Mouse (Mus musculus): ENCODE results near the gene Zfp27. TPM values are rescaled to one million over a fixed set of nuclear protein-coding genes. Genes with fewer than 3 reads are reported as not detected.
"Not testable (repeated sequence)": the region's sequence is repeated elsewhere in the genome, so short reads cannot be mapped to it uniquely, and the experiment has no call there.

Gene Zfp27
- polyA plus RNA-seq, 1 experiment from 2014 or later = 12.8 TPM

GRCm38 (mm10) chr7:29880916-29881315, 25.5 kb downstream of the Zfp27 start:
- Histone ChIP-seq H3K9me3 (peaks cover 35% of the 10 kb centered on the region), H3K4me3 (replicated peaks) (no peak overlapping the region), H3K4me2 (no peak overlapping the region), H3K4me1 (replicated peaks) (no peaks in the 10 kb centered on the region), H3K9ac (replicated peaks) (no peak overlapping the region), H3K27ac (no peak overlapping the region), H3K36me3 (peaks cover 25% of the 10 kb centered on the region), H3K27me3 (no peaks in the 10 kb centered on the region)
- 90% methylated on average over 7 of the region's 7 CpGs for WGBS
- ATAC-seq (ENCODE audit: insufficient number of reproducible peaks, insufficient read depth, low FRiP score, low TSS enrichment, low read depth) = no peak

- H3K9me3 ChIP-seq = peaks cover 34% of the 10 kb centered on the region
- no peak overlapping the region for H3K4me2 ChIP-seq
- no peak overlapping the region for H3K9ac ChIP-seq (replicated peaks)
- no peak for ATAC-seq (ENCODE audit: insufficient number of reproducible peaks, insufficient read depth, low FRiP score, low TSS enrichment, low read depth)
- peaks cover 34% of the 10 kb centered on the region for H3K36me3 ChIP-seq
- no peak overlapping the region for H3K4me3 ChIP-seq (replicated peaks)
- H3K27me3 ChIP-seq = no peaks in the 10 kb centered on the region
- 34% methylated on average over 7 of the region's 7 CpGs for WGBS
- H3K4me1 ChIP-seq (replicated peaks) = no peaks in the 10 kb centered on the region
- no peak overlapping the region for H3K27ac ChIP-seq
These were observed 26.3 kb downstream of the Zfp27 start for GRCm38 (mm10) chr7:29880056-29880455.

GRCm38 (mm10) chr7:29877561-29877960, 28.8 kb downstream of the Zfp27 start:
- H3K4me1 ChIP-seq (replicated peaks); H3K27me3 ChIP-seq; ATAC-seq (ENCODE audit: insufficient number of reproducible peaks, insufficient read depth, low FRiP score, low TSS enrichment, low read depth); H3K9ac ChIP-seq (replicated peaks); H3K27ac ChIP-seq; H3K4me3 ChIP-seq (replicated peaks); H3K4me2 ChIP-seq: not testable (repeated sequence)
- 92% methylated on average over 9 of the region's 9 CpGs for whole genome bisulfite sequencing
- H3K36me3 ChIP-seq = peaks cover 45% of the 10 kb centered on the region
- H3K9me3 ChIP-seq = peaks cover 28% of the 10 kb centered on the region

- 94% methylated on average over 10 of the region's 10 CpGs for WGBS
- H3K36me3 ChIP-seq = peaks cover 52% of the 10 kb centered on the region
These were observed 32.1 kb downstream of the Zfp27 start for GRCm38 (mm10) chr7:29874256-29874655.

GRCm38 (mm10) chr7:29861660-29862059, 44.7 kb downstream of the Zfp27 start:
- Histone ChIP-seq H3K27me3 (no peaks in the 10 kb centered on the region), H3K27ac (no peak overlapping the region), H3K4me3 (replicated peaks) (no peak overlapping the region), H3K36me3 (peaks cover 10% of the 10 kb centered on the region; the same call in 1 of the 2 replicates), H3K4me1 (replicated peaks) (peaks cover 8% of the 10 kb centered on the region), H3K9me3 (no peaks in the 10 kb centered on the region), H3K4me2 (no peak overlapping the region), H3K9ac (replicated peaks) (no peak overlapping the region)
- ATAC-seq (ENCODE audit: insufficient number of reproducible peaks, insufficient read depth, low FRiP score, low TSS enrichment, low read depth) = no peak
- 89% methylated on average over 7 of the region's 7 CpGs for WGBS

More at GRCm38 (mm10) chr7:29874256-29874655, 32.1 kb downstream of the Zfp27 start:
- no peak overlapping the region for H3K27ac ChIP-seq
- H3K4me1 ChIP-seq (replicated peaks) = no peaks in the 10 kb centered on the region
- peaks cover 42% of the 10 kb centered on the region for H3K9me3 ChIP-seq
- no peaks in the 10 kb centered on the region for H3K27me3 ChIP-seq
- H3K9ac ChIP-seq (replicated peaks) = no peak overlapping the region
- no peak for ATAC-seq (ENCODE audit: insufficient number of reproducible peaks, insufficient read depth, low FRiP score, low TSS enrichment, low read depth)
- H3K4me3 ChIP-seq (replicated peaks) = no peak overlapping the region
- H3K4me2 ChIP-seq = no peak overlapping the region

- peak within 1 kb of the TSS; percentile 78 for H3K4me2 ChIP-seq
- H3K27ac ChIP-seq = 0 out of 2 replicates have a peak within 1 kb of the TSS, but pooled peaks have one; percentile 4
- peaks cover 8% of the 10 kb centered on the region for H3K4me1 ChIP-seq (replicated peaks)
- peaks cover 10% of the 10 kb centered on the region; the same call in 1 of the 2 replicates for H3K36me3 ChIP-seq
- WGBS = 6% methylated on average over 32 of the region's 32 CpGs
- H3K4me3 ChIP-seq (replicated peaks) = peak within 1 kb of the TSS; percentile 66
- ATAC-seq (ENCODE audit: insufficient number of reproducible peaks, insufficient read depth, low FRiP score, low TSS enrichment, low read depth) = peak; percentile 97
- peak within 1 kb of the TSS; percentile 73 for H3K9ac ChIP-seq (replicated peaks)
- H3K9me3 ChIP-seq = no peaks in the 10 kb centered on the region
- no peaks in the 10 kb centered on the region for H3K27me3 ChIP-seq
These were observed 46.5 kb downstream of the Zfp27 start, which contains the start of gene Zfp420 for GRCm38 (mm10) chr7:29859532-29860517. Zfp420 (plus strand) TSS chr7:29859979.

GRCm38 (mm10) chr7:29853219-29853842, 53.0 kb downstream of the Zfp27 start, which contains the start of gene Zfp940:
Zfp940 (minus strand) TSS chr7:29853669.
- H3K4me3 ChIP-seq (replicated peaks) = peak within 1 kb of the TSS; percentile 55
- no peaks in the 10 kb centered on the region for H3K9me3 ChIP-seq
- H3K36me3 ChIP-seq = peaks cover 23% of the 10 kb centered on the region
- peak; percentile 93 for ATAC-seq (ENCODE audit: insufficient number of reproducible peaks, insufficient read depth, low FRiP score, low TSS enrichment, low read depth)
- peaks cover 6% of the 10 kb centered on the region for H3K4me1 ChIP-seq (replicated peaks)
- peak within 1 kb of the TSS; percentile 75 for H3K4me2 ChIP-seq
- 1% methylated on average over 21 of the region's 21 CpGs for WGBS
- peak within 1 kb of the TSS; percentile 61 for H3K9ac ChIP-seq (replicated peaks)
- H3K27ac ChIP-seq = no peak within 1 kb of the TSS
- no peaks in the 10 kb centered on the region for H3K27me3 ChIP-seq

- 56% methylated on average over 9 of the region's 9 CpGs for WGBS
- ATAC-seq (ENCODE audit: insufficient number of reproducible peaks, insufficient read depth, low FRiP score, low TSS enrichment, low read depth) = no peak; the same call in 1 of the 2 replicates
- Histone ChIP-seq H3K4me2 (peak overlapping the region; percentile 75), H3K27ac (no peak overlapping the region), H3K27me3 (no peaks in the 10 kb centered on the region), H3K4me1 (replicated peaks) (peaks cover 6% of the 10 kb centered on the region), H3K4me3 (replicated peaks) (peak overlapping the region; percentile 55), H3K9me3 (no peaks in the 10 kb centered on the region), H3K9ac (replicated peaks) (peak overlapping the region; percentile 61), H3K36me3 (peaks cover 26% of the 10 kb centered on the region)
These were observed 53.5 kb downstream of the Zfp27 start for GRCm38 (mm10) chr7:29852831-29853218.

GRCm38 (mm10) chr7:29844616-29845015, 61.8 kb downstream of the Zfp27 start:
- ATAC-seq (ENCODE audit: insufficient number of reproducible peaks, insufficient read depth, low FRiP score, low TSS enrichment, low read depth) = no peak
- no peaks in the 10 kb centered on the region for H3K4me1 ChIP-seq (replicated peaks)
- no peak overlapping the region for H3K4me2 ChIP-seq
- no peak overlapping the region for H3K27ac ChIP-seq
- no peaks in the 10 kb centered on the region for H3K9me3 ChIP-seq
- peaks cover 54% of the 10 kb centered on the region for H3K36me3 ChIP-seq
- no peak overlapping the region for H3K9ac ChIP-seq (replicated peaks)
- WGBS = 85% methylated on average over 5 of the region's 5 CpGs
- H3K27me3 ChIP-seq = no peaks in the 10 kb centered on the region
- H3K4me3 ChIP-seq (replicated peaks) = no peak overlapping the region
